Mouse (Mus musculus) testis, adult 10 weeks (tissue): ENCODE measurements around the gene Plekha6. TPM values are rescaled to one million over a fixed set of nuclear protein-coding genes. Genes with fewer than 3 reads are reported as not detected.

Experiments used
- polyA plus RNA-seq: library from polyadenylated mRNA; stranded (reverse); fragments of 350-450 nt; fragmentation: Illumina TruSeq; extraction: RNeasy Lipid Tissue Mini Kit (QIAGEN cat#74804); gene quantifications from one replicate; pipeline ENCODE4 v1.2.3, GENCODE M21; 2014; ENCODE audit warnings: low read depth, low replicate concordance

Gene Plekha6
- polyA plus RNA-seq = 12.3 TPM

DNA sequence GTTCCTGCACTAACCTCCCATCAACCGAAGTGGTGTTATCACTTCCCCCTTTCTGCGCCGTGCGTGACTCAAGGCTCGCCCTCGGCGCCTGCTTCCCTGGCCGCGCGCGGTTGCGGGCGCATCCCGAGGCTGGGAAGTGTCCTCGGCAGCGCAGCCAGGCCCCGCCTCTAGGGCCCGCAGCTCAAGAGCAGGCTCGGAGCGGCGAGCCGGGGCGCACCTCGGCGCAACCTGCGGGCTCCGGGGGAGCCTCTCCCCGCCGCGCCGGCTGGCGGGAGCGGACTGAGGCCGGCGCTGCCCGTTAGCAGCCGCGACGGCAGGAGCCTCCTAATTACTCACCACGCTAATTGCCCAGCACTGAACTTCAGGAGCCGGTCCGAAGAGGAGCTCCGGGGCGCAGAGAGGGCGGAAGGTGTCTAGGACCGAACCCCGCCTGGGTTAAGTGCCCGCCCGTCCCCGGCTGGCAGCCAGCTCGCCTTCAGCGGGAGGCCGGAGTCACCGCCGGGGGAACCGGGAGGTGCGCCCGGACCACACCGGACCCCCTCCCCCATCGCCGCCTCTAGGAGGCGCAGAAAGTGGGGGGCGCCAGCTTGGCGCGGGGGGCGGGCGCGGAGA is at the start of gene Plekha6:
TSS of gene Plekha6 (plus strand) at position 391 of the 612 bp plus-strand sequence.

DNA sequence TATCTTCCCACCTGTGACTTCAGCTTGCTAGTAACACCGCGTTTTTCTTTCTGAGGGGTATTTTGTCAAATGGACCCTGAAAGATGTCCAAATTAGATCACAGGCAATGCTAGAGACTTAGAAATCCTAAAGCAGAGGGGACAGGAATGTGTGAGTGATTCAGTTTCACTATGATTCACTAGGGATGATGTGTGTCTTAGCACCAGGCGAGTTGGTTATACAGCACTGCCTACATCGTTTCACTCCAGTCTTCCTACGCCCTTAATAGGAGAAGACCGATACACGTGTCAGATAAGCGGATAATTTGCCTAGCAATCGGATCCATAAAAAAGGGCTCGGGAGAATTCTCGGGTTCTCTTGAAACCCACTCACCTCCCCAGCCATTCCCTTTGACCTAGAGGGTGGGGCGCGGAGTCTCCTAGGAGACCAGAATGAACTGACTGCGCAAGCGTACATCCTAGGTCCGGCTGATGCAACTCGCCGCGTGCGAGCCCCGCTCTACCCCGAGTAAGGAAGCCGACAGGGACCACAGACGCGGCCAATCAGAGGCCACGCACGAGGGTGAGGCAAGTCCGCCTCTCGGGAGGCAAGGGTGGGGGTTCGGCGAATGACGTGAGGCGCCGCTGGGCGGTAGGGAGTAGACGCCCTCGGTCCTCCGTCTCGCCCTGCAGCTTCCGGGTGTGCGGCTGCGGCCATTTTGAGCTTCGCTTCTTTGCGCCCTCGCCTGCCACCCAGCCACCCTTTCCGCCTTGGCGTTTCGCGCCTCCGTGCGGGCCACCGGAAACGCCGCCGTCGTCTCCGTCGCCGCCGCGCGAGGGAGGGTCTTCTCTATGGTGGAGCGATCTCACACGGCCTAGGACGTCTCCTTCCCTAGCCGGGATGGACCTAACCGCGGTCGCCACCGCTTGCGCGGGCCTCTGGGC is 33.1 kb upstream of the Plekha6 start, which contains the start of gene Ppp1r15b:
TSS of gene Ppp1r15b (plus strand) at position 506 of the 923 bp plus-strand sequence.

DNA sequence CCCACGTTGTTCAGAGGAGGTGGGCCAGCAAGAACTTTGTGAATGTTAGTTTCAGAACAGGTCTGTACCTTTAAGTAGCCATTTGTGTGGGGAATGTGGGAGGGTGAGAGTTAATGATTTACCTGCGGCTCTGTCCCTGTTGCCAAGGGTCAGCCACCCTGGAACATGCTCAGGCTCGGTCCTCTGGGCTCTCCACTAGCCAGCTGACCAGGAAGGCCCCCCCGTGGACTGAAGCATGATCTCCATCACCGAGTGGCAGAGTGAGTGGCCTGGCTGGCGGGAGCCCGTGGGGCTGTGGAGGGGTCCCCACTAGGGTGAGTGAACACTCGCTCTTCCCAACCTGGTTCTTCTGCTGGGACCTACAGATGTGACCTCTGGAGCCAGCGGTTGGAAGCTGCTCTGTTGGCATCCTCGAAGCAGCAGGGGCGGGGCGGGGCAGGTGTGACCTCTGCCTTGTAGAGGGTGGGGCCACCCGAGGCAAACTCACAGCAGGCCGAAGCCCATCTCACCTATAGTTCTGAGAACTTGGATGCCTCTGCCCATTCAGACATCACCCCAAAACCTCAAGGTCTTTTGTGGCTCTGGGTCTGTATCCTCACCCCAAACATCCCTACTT is 145.8 kb downstream of the Plekha6 start, which contains the start of gene Golt1a:
TSS of gene Golt1a (plus strand) at position 149 of the 616 bp plus-strand sequence.

DNA sequence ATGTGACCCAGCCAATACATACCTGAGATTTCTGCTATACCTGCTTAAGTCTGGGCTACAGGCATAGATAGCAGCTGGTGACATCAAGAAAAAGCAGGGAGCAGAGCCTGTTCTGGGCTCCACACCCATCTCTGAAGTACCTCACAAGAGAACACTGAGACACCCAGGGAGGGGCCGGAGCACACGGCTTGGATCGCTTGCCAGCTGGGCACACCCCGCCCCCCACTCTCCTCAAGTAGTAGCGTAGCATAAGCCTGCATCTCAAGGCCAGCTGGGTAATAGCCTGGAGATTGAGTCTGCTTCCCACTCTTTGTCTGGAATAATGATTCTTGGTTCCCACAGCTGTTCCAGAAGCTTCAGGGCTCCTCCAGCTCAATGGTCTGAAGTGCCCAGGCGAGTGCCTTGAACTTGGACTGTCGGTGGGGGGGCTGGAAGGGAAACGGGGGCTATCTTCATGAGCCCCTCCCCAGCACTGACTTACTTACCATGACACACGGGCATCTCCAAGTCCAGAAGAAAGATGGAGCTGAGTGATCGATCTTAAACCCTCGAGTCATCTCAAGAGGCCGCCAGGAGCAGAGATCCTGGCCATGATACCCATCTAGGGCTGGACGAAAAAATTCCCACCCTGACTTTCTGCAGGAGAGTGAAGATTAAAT is 157.4 kb downstream of the Plekha6 start, which contains the start of gene Kiss1:
TSS of gene Kiss1 (plus strand) at position 609 of the 659 bp plus-strand sequence.

DNA sequence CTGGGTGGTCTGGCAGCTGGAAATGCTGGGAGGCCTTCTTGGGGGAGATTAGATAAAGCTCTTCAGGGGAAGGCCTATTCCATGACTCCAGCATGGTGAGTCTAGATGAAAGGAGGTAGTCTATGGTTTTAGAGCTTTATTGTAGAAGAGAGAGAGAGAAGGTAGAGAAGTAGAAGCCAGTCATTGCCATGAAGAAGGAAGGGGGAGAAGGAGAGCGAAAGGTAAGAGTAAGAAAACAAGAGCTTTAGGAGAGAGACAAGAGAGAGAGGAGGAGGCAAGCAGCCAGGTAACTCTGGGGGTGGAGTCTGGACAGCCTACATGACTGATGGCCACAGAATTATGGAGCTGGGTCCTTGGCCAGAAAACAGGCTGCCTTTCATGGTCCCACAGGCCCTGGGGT is 186.2 kb downstream of the Plekha6 start, which contains the start of gene Ren1:
TSS of gene Ren1 (plus strand) at position 301 of the 400 bp plus-strand sequence.

Other genes with a start within 250 kb of the Plekha6 start
- 174 TPM for gene Mdm4, start 133.6 kb upstream of the Plekha6 start, polyA plus RNA-seq
- gene Pik3c2b, start 118.5 kb upstream of the Plekha6 start, polyA plus RNA-seq = 0.20 TPM
- gene Ppp1r15b, start 33.1 kb upstream of the Plekha6 start, polyA plus RNA-seq = 26.6 TPM
- gene Golt1a, start 145.6 kb downstream of the Plekha6 start, polyA plus RNA-seq = not detected
- gene Kiss1, start 157.7 kb downstream of the Plekha6 start, polyA plus RNA-seq = not detected
- not detected for gene Ren1, start 186.3 kb downstream of the Plekha6 start, polyA plus RNA-seq
- gene Etnk2, start 199.4 kb downstream of the Plekha6 start, polyA plus RNA-seq = 19.7 TPM